Mouse (Mus musculus) megakaryocyte, embryonic 14.5 days (primary cell): ENCODE measurements around the gene Dock11.

Experiments
- FLI1 ChIP-seq: IDR thresholded peaks from 2 replicates; pipeline ENCODE4 v1.6.1; 2012; ENCODE audit warnings: low read length, inconsistent platforms, mixed read lengths
- GATA1 ChIP-seq: IDR thresholded peaks from 3 replicates; pipeline ENCODE4 v1.6.1; 2012; ENCODE audit warnings: mixed read lengths, low read length, inconsistent platforms, borderline replicate concordance

DNA sequence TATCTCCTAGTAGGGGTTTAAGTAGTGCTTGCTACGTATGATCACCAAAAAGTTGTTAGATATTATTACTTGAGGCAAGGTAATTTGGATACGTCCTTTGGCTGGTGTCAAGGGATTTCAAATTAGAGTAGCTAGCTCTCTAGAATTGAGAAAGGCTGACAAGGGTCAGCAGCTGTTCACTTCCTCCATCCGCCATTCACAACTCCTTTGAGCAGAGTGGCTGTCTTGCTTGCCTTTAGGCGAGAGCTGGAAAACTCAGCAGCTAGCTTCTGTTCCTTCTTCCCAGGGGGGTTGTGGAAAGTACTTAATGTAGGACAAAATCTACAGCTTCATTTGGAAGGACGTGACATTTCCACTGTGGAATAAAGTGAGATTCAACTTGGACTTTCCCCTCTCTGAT lies 3.7 kb downstream of the Dock11 start:
- TF ChIP-seq GATA1 (no peak), FLI1 (no peak)
